Comparison of ENCODE assay signal across 8 mouse cellular contexts in the genomic region with DNA sequence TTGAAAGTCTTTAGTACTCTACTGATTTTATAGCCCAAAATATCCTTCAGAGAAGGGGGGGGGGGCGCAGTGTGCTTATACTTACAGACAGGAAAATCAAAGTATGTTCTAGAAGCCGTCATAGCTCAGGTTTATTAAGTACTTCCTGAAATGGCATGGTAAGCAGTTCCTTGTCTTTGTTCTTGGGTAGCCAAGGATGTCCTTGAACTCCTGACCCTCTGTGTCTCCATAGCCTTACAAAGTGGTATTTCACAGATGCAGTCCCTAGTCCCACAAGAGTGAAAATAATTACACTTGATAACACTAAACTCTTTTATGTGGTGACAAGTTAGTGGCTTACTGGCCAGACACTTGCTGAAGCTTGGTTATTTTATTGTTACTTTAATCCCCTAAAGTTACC. TPM values are rescaled to one million over a fixed set of nuclear protein-coding genes. Genes with fewer than 3 reads are reported as not detected.
DNase-seq lines count a peak whose midpoint lies in the region; ATAC-seq and TF ChIP-seq lines count a peak whose summit lies in the region.

No protein-coding gene starts in this region.

- no peaks in the 10 kb centered on the region for H3K9me3 ChIP-seq in heart, embryonic 12.5 days (replicated peaks)
- H3K9me3 ChIP-seq in ES-E14 (ENCODE audit: control insufficient read depth, insufficient read depth, low read depth, low read length) = no peaks in the 10 kb centered on the region
- no peaks in the 10 kb centered on the region for H3K9me3 ChIP-seq in hindbrain, embryonic 12.5 days (replicated peaks)

- no peak for ATAC-seq in heart, embryonic 12.5 days (ENCODE audit: insufficient number of reproducible peaks, low FRiP score)
- no peak for ATAC-seq in hindbrain, embryonic 12.5 days (ENCODE audit: low FRiP score)

- peak overlapping the region; percentile 71 for H3K4me2 ChIP-seq in heart, embryonic 12.5 days
- peak overlapping the region; percentile 76 for H3K4me2 ChIP-seq in hindbrain, embryonic 12.5 days (replicated peaks)

- no peaks in the 10 kb centered on the region for H3K36me3 ChIP-seq in heart, embryonic 12.5 days
- no peaks in the 10 kb centered on the region for H3K36me3 ChIP-seq in ES-E14 (ENCODE audit: control insufficient read depth, insufficient read depth, low read length, poor library complexity, severe bottlenecking)
- H3K36me3 ChIP-seq in hindbrain, embryonic 12.5 days = no peaks in the 10 kb centered on the region

- peaks cover 19% of the 10 kb centered on the region for H3K4me1 ChIP-seq in heart, embryonic 12.5 days (replicated peaks)
- peaks cover 3 to 4% of the 10 kb centered on the region in 2 experiments; a peak in 3 of 4 replicates for H3K4me1 ChIP-seq in ES-E14 (ENCODE audit: control insufficient read depth in 2 of 2, insufficient read depth in 2 of 2, low read length in 2 of 2, poor library complexity in 1 of 2)
- peaks cover 51% of the 10 kb centered on the region for H3K4me1 ChIP-seq in hindbrain, embryonic 12.5 days

- WGBS in heart, embryonic 12.5 days = 47% methylated on average over 2 of the region's 2 CpGs
- 20% methylated on average over 2 of the region's 2 CpGs for WGBS in hindbrain, embryonic 12.5 days

- peak overlapping the region; percentile 77 for H3K4me3 ChIP-seq in heart, embryonic 12.5 days
- peak overlapping the region; percentile 76 to 86; a peak in 3 of 4 replicates for H3K4me3 ChIP-seq in ES-E14 (ENCODE audit: insufficient read depth in 1 of 2, low read depth in 1 of 2, low read length in 2 of 2, poor library complexity in 1 of 2, severe bottlenecking in 1 of 2)
- peak overlapping the region; percentile 92 for H3K4me3 ChIP-seq in hindbrain, embryonic 12.5 days

- intact Hi-C loops in gastrocnemius, postnatal 14 days (cut with DNase I; ENCODE audit: low total_unique reads) = loop anchor here (5.0 kb wide), 1 partner anchor 37 kb away; a partner anchor contains a TSS

- H3K9ac ChIP-seq in heart, embryonic 12.5 days = no peak overlapping the region
- H3K9ac ChIP-seq in ES-E14 (ENCODE audit: insufficient read depth, low read depth, low read length, poor library complexity, severe bottlenecking) = no peak overlapping the region
- H3K9ac ChIP-seq in hindbrain, embryonic 12.5 days = peak overlapping the region; percentile 99

- H3K27me3 ChIP-seq in heart, embryonic 12.5 days (replicated peaks) = no peaks in the 10 kb centered on the region
- H3K27me3 ChIP-seq in hindbrain, embryonic 12.5 days = no peaks in the 10 kb centered on the region

- H3K27ac ChIP-seq in heart, embryonic 12.5 days (ENCODE audit: poor library complexity, severe bottlenecking) = peak overlapping the region; percentile 98
- peak overlapping the region; percentile 69; the same call in 1 of the 2 replicates for H3K27ac ChIP-seq in ES-E14 (ENCODE audit: insufficient read depth, low read depth, low read length, poor library complexity, severe bottlenecking)
- H3K27ac ChIP-seq in hindbrain, embryonic 12.5 days = peak overlapping the region; percentile 100

- in situ Hi-C loops in ES-E14 (cut with MboI; ENCODE audit: low sequenced_read_pairs in 2 of 2, unreplicated experiment in 2 of 2) = no loop called here

- no peak for DNase-seq in heart, adult 18-20 months
- no peak for DNase-seq in ES-E14 (ENCODE audit: low read depth, low spot score)
- DNase-seq in mesoderm, embryonic 11.5 days (ENCODE audit: low read depth, low spot score) = peak; percentile 30
- DNase-seq in frontal cortex, postnatal 14 days (ENCODE audit: low spot score in 2 of 2) = no peak
- DNase-seq in ovary, postnatal 10 days (ENCODE audit: low spot score) = no peak
- DNase-seq in gastrocnemius, postnatal 14 days = no peak

TF ChIP-seq in ES-E14, 5 proteins besides CTCF, POLR2A, EP300 and RAD21:
- TF ChIP-seq ZNF384 (IDR thresholded peaks at IDR 0.05; ENCODE audit: low read depth, low read length) = no peak
- no peak for TF ChIP-seq MAFK (IDR thresholded peaks at IDR 0.05; ENCODE audit: insufficient read depth, low read depth, low read length)
- no peak for TF ChIP-seq ZC3H11A (IDR thresholded peaks at IDR 0.05; ENCODE audit: borderline replicate concordance, low read depth, low read length)
- TF ChIP-seq HCFC1 (IDR thresholded peaks at IDR 0.05; ENCODE audit: borderline replicate concordance, insufficient read depth, low read length) = no peak
- TF ChIP-seq CHD2 (IDR thresholded peaks at IDR 0.05; ENCODE audit: low read depth, low read length) = no peak
TF ChIP-seq in ES-E14: peak in this region for 0.

RNA-seq across cellular contexts. Expression of a gene that starts 0.9 kb away (rescaled TPM):
- polyA plus RNA-seq in heart, embryonic 12.5 days (2016; fragmentation: Nextera tagmentation; extraction: Ambion mirVana) = 0.68 and 0.78 TPM in 2 replicates
- 10 to 100 TPM; 10.3 to 12.2 TPM for total RNA-seq in heart, adult 18-20 months (2021)
- 0.58 and 2.1 TPM in 2 replicates for total RNA-seq in ES-E14 (2012; rRNA removed)
- 0.64 and 1.3 TPM in 2 replicates for polyA plus RNA-seq in hindbrain, embryonic 12.5 days (2016; fragmentation: Nextera tagmentation; extraction: Ambion mirVana)
- total RNA-seq in gastrocnemius, postnatal 14 days (2021) = 1 to 10 TPM; 1.8 to 2.0 TPM

RNA-seq across cellular contexts. Expression of a gene that starts 1.0 kb away (rescaled TPM):
- polyA plus RNA-seq in heart, embryonic 12.5 days (2016; fragmentation: Nextera tagmentation; extraction: Ambion mirVana) = 70.7 and 77.3 TPM in 2 replicates
- total RNA-seq in heart, adult 18-20 months (2021) = 10 to 100 TPM; 32.9 to 35.7 TPM
- total RNA-seq in ES-E14 (2012; rRNA removed) = 23.8 and 25.7 TPM in 2 replicates
- 230 and 238 TPM in 2 replicates for polyA plus RNA-seq in hindbrain, embryonic 12.5 days (2016; fragmentation: Nextera tagmentation; extraction: Ambion mirVana)
- total RNA-seq in gastrocnemius, postnatal 14 days (2021) = 10 to 100 TPM; 12.6 to 14.4 TPM

RNA-seq across cellular contexts. Expression of a gene that starts 34.9 kb away (rescaled TPM):
- 0.40 and 0.87 TPM in 2 replicates for polyA plus RNA-seq in heart, embryonic 12.5 days (2016; fragmentation: Nextera tagmentation; extraction: Ambion mirVana)
- total RNA-seq in heart, adult 18-20 months (2021) = 1 to 10 TPM; 1.0 to 3.3 TPM
- 3.6 and 4.1 TPM in 2 replicates for total RNA-seq in ES-E14 (2012; rRNA removed)
- polyA plus RNA-seq in hindbrain, embryonic 12.5 days (2016; fragmentation: Nextera tagmentation; extraction: Ambion mirVana) = 0.79 and 0.83 TPM in 2 replicates
- total RNA-seq in gastrocnemius, postnatal 14 days (2021) = under 1 TPM; 0.45 to 0.47 TPM

RNA-seq across cellular contexts. Expression of a gene that starts 45.0 kb away (rescaled TPM):
- polyA plus RNA-seq in heart, embryonic 12.5 days (2016; fragmentation: Nextera tagmentation; extraction: Ambion mirVana) = 14.6 and 15.9 TPM in 2 replicates
- total RNA-seq in heart, adult 18-20 months (2021) = 1 to 10 TPM; 6.8 to 7.0 TPM
- 15.8 and 17.1 TPM in 2 replicates for total RNA-seq in ES-E14 (2012; rRNA removed)
- polyA plus RNA-seq in hindbrain, embryonic 12.5 days (2016; fragmentation: Nextera tagmentation; extraction: Ambion mirVana) = 36.7 and 40.0 TPM in 2 replicates
- total RNA-seq in gastrocnemius, postnatal 14 days (2021) = 1 to 10 TPM; 7.4 to 8.4 TPM
